18 mouse cellular contexts compared by ENCODE assay signal in genomic region chr2:167471585-167471984, GRCm38 (mm10). TPM values are rescaled to one million over a fixed set of nuclear protein-coding genes. Genes with fewer than 3 reads are reported as not detected.
DNase-seq lines count a peak whose midpoint lies in the region; ATAC-seq and TF ChIP-seq lines count a peak whose summit lies in the region.
"Had no signal": no experiment of that assay in that cellular context is flagged by ENCODE, and none has a peak within 500 bp of the region (broad histone marks: within the 10 kb centered on the region; RNA-seq: fewer than 3 reads in every experiment).

No protein-coding gene starts in this region.

- TF ChIP-seq POLR2A in small intestine, adult 2 months (IDR thresholded peaks at IDR 0.05; ENCODE audit: low read depth, low read length) = no peak

- H3K4me3 ChIP-seq in small intestine, adult 2 months (ENCODE audit: low read depth, low read length) = no peak overlapping the region
- H3K4me3 ChIP-seq: hindbrain, embryonic 13.5 days; neural tube, embryonic 12.5 days had no signal

- no peaks in the 10 kb centered on the region for H3K27me3 ChIP-seq in small intestine, adult 2 months (ENCODE audit: control insufficient read depth, insufficient read depth, low read length)
- H3K27me3 ChIP-seq: hindbrain, embryonic 13.5 days; neural tube, embryonic 12.5 days had no signal

- H3K36me3 ChIP-seq in small intestine, adult 2 months (ENCODE audit: control insufficient read depth, insufficient read depth, low read length) = peaks cover 53% of the 10 kb centered on the region

- peaks cover 14% of the 10 kb centered on the region for H3K4me1 ChIP-seq in small intestine, adult 2 months (ENCODE audit: control insufficient read depth, insufficient read depth, insufficient read length, low read length)

- no peak for TF ChIP-seq CTCF in small intestine, adult 2 months (IDR thresholded peaks at IDR 0.05; ENCODE audit: extremely low read depth, insufficient read length, insufficient replicate concordance, low read depth, low read length)

- DNase-seq in gastrocnemius, adult 18-20 months (ENCODE audit: low spot score) = peak; percentile 63
- no peak for DNase-seq in gastrocnemius, postnatal 4 days (ENCODE audit: low spot score in 2 of 2)
- DNase-seq in heart, postnatal 4 days = peak; percentile 57
- no peak for DNase-seq in heart, postnatal 25 days (ENCODE audit: low spot score)
- peak; percentile 94 to 95 for DNase-seq in cerebellum, postnatal 10 days
- DNase-seq: kidney, adult 8-10 months; layer of hippocampus, adult 9-11 months; liver; liver, postnatal 0 days; right cerebral cortex, postnatal 14 days; thymus, postnatal 14 days had no signal

- ATAC-seq in monocyte, adult 5-6 weeks (replicated peaks; ENCODE audit: insufficient number of reproducible peaks, low FRiP score, low TSS enrichment, poor library complexity, severe bottlenecking) = no peak
- no peak for ATAC-seq in granulocyte monocyte progenitor cell, adult 5-6 weeks (replicated peaks; ENCODE audit: poor library complexity, severe bottlenecking)
- ATAC-seq: CD4-positive, CD25-positive, alpha-beta regulatory T cell, adult 4 months; forebrain, embryonic 14.5 days; liver, postnatal 0 days had no signal

- intact Hi-C loops in heart, postnatal 25 days (cut with DNase I) = no loop called here

- peak overlapping the region; percentile 44 for H3K27ac ChIP-seq in small intestine, adult 2 months (ENCODE audit: insufficient read depth, low read depth, low read length)
- H3K27ac ChIP-seq: hindbrain, embryonic 13.5 days; neural tube, embryonic 12.5 days had no signal

- WGBS in small intestine, adult 2 months = 36% methylated on average over 6 of the region's 6 CpGs

RNA-seq across cellular contexts. Expression of gene Rnf114, which starts 20.9 kb away (rescaled TPM):
- total RNA-seq in gastrocnemius, adult 18-20 months (2021) = 10 to 100 TPM; 37.5 to 45.6 TPM
- 10 to 100 TPM; 22.6 to 23.3 TPM for total RNA-seq in gastrocnemius, postnatal 4 days (2021)
- 10 to 100 TPM; 39.3 to 39.4 TPM for total RNA-seq in heart, postnatal 4 days (2021)
- total RNA-seq in heart, postnatal 25 days (2021) = 10 to 100 TPM; 57.2 to 61.3 TPM
- 50.5 and 116 TPM in 2 replicates for polyA plus RNA-seq in small intestine, adult 2 months (2012; rRNA removed)
- 62.6 to 74.1 TPM (median 67.8 TPM) in 3 replicates for total RNA-seq in monocyte, adult 5-6 weeks (2017)
- 39.8 and 49.3 TPM in 2 replicates for total RNA-seq in granulocyte monocyte progenitor cell, adult 5-6 weeks (2014; fragmentation: Nextera tagmentation)
- 24.3 and 25.7 TPM in 2 replicates for total RNA-seq in granulocyte monocyte progenitor cell, adult 5-6 weeks (2017)

RNA-seq across cellular contexts. Expression of gene Spata2, which starts 21.1 kb away (rescaled TPM):
- total RNA-seq in gastrocnemius, adult 18-20 months (2021) = 10 to 100 TPM; 18.4 to 19.5 TPM
- 10 to 100 TPM; 16.2 to 19.5 TPM for total RNA-seq in gastrocnemius, postnatal 4 days (2021)
- total RNA-seq in heart, postnatal 4 days (2021) = 10 to 100 TPM; 25.1 to 27.5 TPM
- total RNA-seq in heart, postnatal 25 days (2021) = 10 to 100 TPM; 15.1 to 17.8 TPM
- 25.4 and 54.9 TPM in 2 replicates for polyA plus RNA-seq in small intestine, adult 2 months (2012; rRNA removed)
- total RNA-seq in monocyte, adult 5-6 weeks (2017) = 7.3 to 13.8 TPM (median 9.6 TPM) in 3 replicates
- 11.5 and 24.7 TPM in 2 replicates for total RNA-seq in granulocyte monocyte progenitor cell, adult 5-6 weeks (2014; fragmentation: Nextera tagmentation)
- total RNA-seq in granulocyte monocyte progenitor cell, adult 5-6 weeks (2017) = 7.4 and 8.1 TPM in 2 replicates

RNA-seq across cellular contexts. Expression of gene Slc9a8, which starts 50.1 kb away (rescaled TPM):
- 10 to 100 TPM; 24.5 to 26.0 TPM for total RNA-seq in gastrocnemius, adult 18-20 months (2021)
- total RNA-seq in gastrocnemius, postnatal 4 days (2021) = 10 to 100 TPM; 28.4 to 32.3 TPM
- 10 to 100 TPM; 29.4 to 30.5 TPM for total RNA-seq in heart, postnatal 4 days (2021)
- total RNA-seq in heart, postnatal 25 days (2021) = 10 to 100 TPM; 21.8 to 23.9 TPM
- polyA plus RNA-seq in small intestine, adult 2 months (2012; rRNA removed) = 19.8 and 34.8 TPM in 2 replicates
- total RNA-seq in monocyte, adult 5-6 weeks (2017) = 34.1 to 52.5 TPM (median 41.5 TPM) in 3 replicates
- total RNA-seq in granulocyte monocyte progenitor cell, adult 5-6 weeks (2014; fragmentation: Nextera tagmentation) = 39.4 and 54.4 TPM in 2 replicates
- total RNA-seq in granulocyte monocyte progenitor cell, adult 5-6 weeks (2017) = 21.1 and 22.0 TPM in 2 replicates

Comparison
In these comparisons a context has a peak if more than half of its experiments do, and no peak if none do; other contexts are left out.
1. DNase-seq: peak in gastrocnemius, adult 18-20 months (single experiment), heart, postnatal 4 days (single experiment) and cerebellum, postnatal 10 days (2 of 2); none in gastrocnemius, postnatal 4 days (0 of 2) and heart, postnatal 25 days (single experiment).